Mouse (Mus musculus) CD4-positive, CD25-positive, alpha-beta regulatory T cell, adult 2 months (primary cell): ENCODE measurements around the gene Dnajc12.
"Not testable (repeated sequence)": the region's sequence is repeated elsewhere in the genome, so short reads cannot be mapped to it uniquely, and the experiment has no call there.

Experiments used
- DNase-seq: peaks from one replicate; pipeline ENCODE4 v3.0.0-alpha.2; 2012; ENCODE audit warnings: low read depth, low spot score

The Dnajc12 gene

GRCm38 (mm10) chr10:63382372-63383279 is at the start of gene Dnajc12:
Dnajc12 (plus strand) TSS chr10:63382443.
- DNase-seq, result peak; percentile 98

GRCm38 (mm10) chr10:63336901-63337300 is 45.3 kb upstream of the Dnajc12 start:
- no peak for DNase-seq

- DNase-seq, result no peak
Measured at GRCm38 (mm10) chr10:63337326-63337725, 44.9 kb upstream of the Dnajc12 start.

- DNase-seq, result peak; percentile 73
Measured at GRCm38 (mm10) chr10:63337951-63338836, 44.0 kb upstream of the Dnajc12 start.

GRCm38 (mm10) chr10:63338914-63339643 is 43.2 kb upstream of the Dnajc12 start:
- DNase-seq, result peak; percentile 88

GRCm38 (mm10) chr10:63341351-63341750 is 40.9 kb upstream of the Dnajc12 start:
- no peak for DNase-seq

GRCm38 (mm10) chr10:63344751-63345150 is 37.5 kb upstream of the Dnajc12 start:
- DNase-seq, result no peak

GRCm38 (mm10) chr10:63348291-63348690 is 34.0 kb upstream of the Dnajc12 start:
- no peak for DNase-seq

- DNase-seq, result no peak
Measured at GRCm38 (mm10) chr10:63350666-63351065, 31.6 kb upstream of the Dnajc12 start.

GRCm38 (mm10) chr10:63351099-63351498 is 31.1 kb upstream of the Dnajc12 start:
- DNase-seq, result not testable (repeated sequence)

GRCm38 (mm10) chr10:63352111-63352510 is 30.1 kb upstream of the Dnajc12 start:
- DNase-seq, result no peak

- no peak for DNase-seq
Measured at GRCm38 (mm10) chr10:63360502-63360901, 21.7 kb upstream of the Dnajc12 start.

GRCm38 (mm10) chr10:63365918-63366455 is 16.3 kb upstream of the Dnajc12 start:
- no peak for DNase-seq

- DNase-seq, result no peak
Measured at GRCm38 (mm10) chr10:63367386-63367785, 14.9 kb upstream of the Dnajc12 start.

GRCm38 (mm10) chr10:63368041-63368440 is 14.2 kb upstream of the Dnajc12 start:
- no peak for DNase-seq

- no peak for DNase-seq
Measured at GRCm38 (mm10) chr10:63376303-63376702, 5.9 kb upstream of the Dnajc12 start.

- peak; percentile 82 for DNase-seq
Measured at GRCm38 (mm10) chr10:63377468-63377867, 4.8 kb upstream of the Dnajc12 start.

GRCm38 (mm10) chr10:63378948-63379680 is 3.1 kb upstream of the Dnajc12 start:
- DNase-seq, result no peak

GRCm38 (mm10) chr10:63381498-63382280 is 554 bp upstream of the Dnajc12 start, which contains the start of gene Sirt1:
Sirt1 (minus strand) TSS chr10:63381704.
- DNase-seq, result peak; percentile 56

GRCm38 (mm10) chr10:63385897-63386296 is 3.7 kb downstream of the Dnajc12 start:
- DNase-seq, result not testable (repeated sequence)
